Mouse (Mus musculus) adrenal gland, adult 2 months (tissue): ENCODE measurements around the gene Hmgcl. TPM values are rescaled to one million over a fixed set of nuclear protein-coding genes. Genes with fewer than 3 reads are reported as not detected.
A peak's percentile ranks its signal among the peaks of the same experiment; 100 is the strongest.

Source experiments
- DNase-seq: peaks from one replicate; pipeline ENCODE4 v3.0.0; 2021
- long read RNA-seq: library from polyadenylated mRNA; stranded (forward); transcript quantifications from one replicate; pipeline ENCODE4 v2.0.0, GENCODE M21; 2021
- polyA plus RNA-seq: library from polyadenylated mRNA; depleted of rRNA; stranded (reverse); fragments of >200 nt; gene quantifications from 2 replicates; pipeline ENCODE4 v1.2.3, GENCODE M21; 2012; rRNA removed
- total RNA-seq, 2 experiments: library from RNA; stranded (reverse); gene quantifications; 2 replicates each; pipeline ENCODE4 v1.2.3; 2021

Hmgcl gene
- total RNA-seq (10 to 100 TPM; 42.7 to 71.0 TPM), polyA plus RNA-seq (33.9 and 35.3 TPM in 2 replicates)
- long read RNA-seq, transcript Hmgcl-201 (9 exons, 1,418 nt): major isoform, 124 of 143 reads
- long read RNA-seq, partial matches to known transcripts: 5 of 143 reads
- long read RNA-seq, other reads (novel, unspliced or antisense): 14 of 143 reads

DNA sequence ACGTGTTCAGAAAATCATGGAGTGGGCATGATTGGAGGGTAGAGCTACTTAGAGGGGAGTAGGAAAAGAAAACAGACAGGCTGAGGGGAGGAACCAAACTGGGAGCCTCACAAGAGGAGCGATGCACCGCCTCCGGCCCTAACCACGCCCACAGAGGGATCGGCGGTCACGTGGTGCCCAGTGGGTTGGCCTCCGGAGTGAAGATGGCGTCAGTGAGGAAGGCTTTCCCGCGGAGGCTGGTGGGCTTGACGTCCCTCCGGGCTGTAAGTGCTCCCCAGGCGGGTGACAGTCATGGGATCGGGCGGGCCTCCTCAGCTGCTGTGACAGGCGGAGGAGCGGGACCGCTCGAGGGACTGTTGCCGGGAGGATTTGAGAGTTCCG, at the start of gene Hmgcl:
TSS of gene Hmgcl (plus strand) at position 171 of the 381 bp plus-strand sequence.
- DNase-seq: peak; percentile 96

DNA sequence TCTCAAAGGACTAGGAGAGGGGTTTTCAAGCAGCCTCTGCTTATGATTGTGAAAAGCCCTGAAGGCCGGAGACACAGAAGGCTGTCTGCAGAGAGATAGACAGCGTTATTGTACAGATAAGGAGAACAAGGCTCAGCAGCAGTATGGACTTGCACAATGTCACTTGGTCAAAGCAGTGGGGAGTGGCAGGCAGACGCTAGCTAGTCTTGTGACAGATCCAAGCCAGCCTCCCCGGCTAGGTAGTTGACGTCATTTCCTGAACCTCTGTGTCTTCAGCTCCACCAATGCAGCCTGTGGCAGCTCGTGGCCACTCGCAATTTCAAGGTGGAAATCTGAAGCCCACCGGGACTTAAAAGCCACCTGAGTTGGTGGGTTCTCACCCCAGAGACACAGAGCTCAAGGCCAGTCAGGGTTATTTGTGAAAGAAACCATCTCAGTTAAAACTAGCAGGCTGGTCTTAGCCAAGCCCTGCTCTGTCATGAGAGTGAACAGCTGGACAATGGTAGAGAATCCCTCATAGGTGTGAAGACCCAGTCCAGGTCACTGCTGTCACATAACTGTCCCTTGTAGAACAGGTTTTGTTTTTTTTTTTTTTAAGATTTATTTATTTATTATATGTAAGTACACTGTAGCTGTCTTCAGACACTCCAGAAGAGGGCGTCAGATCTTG, 47.7 kb upstream of the Hmgcl start:
- peak; percentile 40 for DNase-seq

DNA sequence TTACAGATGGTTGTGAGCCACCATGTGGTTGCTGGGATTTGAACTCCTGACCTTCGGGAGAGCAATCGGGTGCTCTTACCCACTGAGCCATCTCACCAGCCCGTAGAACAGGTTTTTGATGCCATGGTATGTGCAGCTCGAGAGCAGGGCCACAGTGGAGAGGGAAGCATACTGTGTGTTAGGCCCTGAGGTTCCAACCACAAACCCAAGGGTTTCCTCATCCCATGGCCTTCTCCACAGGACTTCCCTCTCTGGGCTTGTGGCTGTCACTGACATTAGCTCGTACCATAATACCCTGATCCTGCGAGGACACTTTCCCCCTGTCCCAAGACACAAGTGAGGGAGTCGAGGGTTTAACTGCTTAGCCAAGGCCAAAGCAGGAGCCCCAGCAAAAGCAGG, 47.2 kb upstream of the Hmgcl start:
- DNase-seq: no peak

DNA sequence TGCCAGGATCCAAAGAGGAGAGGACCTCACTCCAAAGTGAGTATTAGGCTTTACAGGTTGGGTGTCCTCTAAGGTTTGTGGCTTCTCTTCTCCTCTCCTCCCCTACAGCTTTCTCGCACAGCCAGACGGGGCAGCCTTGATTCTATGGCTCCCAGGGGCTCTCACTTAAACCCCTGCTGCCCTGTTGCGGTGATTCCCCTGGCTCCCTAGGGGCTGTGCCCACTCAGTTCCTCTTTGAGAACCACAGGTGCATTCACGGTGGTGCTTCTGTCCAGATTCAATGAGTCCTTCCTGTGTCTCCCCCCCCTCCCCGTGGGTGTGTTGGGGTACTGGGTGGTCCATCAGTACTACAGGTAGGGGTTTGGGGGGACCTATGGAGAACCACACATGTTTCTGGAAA, 46.2 kb upstream of the Hmgcl start:
- no peak for DNase-seq

DNA sequence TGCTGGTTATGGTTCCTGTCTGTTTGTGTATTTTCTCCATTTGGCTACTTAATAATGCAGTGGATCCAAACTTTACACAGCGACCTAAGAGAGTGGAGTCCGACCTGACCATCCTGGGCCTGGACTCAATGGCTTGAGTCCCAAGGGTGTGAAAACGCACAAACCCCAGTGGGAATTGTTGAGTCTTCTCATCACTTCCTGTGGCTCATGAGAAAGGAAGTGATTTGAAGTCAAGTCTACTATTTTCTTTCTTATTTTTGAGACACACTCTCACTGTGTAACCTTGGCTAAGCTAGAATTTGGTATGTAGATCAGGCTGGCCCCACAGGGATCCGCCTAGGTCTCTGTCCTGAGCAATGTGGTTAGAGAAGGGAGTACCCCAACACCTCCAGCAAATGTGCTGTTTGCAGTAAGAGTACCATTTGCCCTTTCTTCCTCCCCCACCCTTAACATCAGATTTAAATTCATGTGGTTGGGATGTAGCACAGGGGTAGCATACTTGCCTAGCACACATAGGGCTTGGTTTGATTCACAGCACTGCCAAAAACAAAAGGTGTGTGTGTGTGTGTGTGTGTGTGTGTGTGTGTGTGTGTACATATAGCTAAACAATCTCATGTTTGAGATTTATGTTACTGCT, 43.5 kb upstream of the Hmgcl start:
- no peak for DNase-seq

DNA sequence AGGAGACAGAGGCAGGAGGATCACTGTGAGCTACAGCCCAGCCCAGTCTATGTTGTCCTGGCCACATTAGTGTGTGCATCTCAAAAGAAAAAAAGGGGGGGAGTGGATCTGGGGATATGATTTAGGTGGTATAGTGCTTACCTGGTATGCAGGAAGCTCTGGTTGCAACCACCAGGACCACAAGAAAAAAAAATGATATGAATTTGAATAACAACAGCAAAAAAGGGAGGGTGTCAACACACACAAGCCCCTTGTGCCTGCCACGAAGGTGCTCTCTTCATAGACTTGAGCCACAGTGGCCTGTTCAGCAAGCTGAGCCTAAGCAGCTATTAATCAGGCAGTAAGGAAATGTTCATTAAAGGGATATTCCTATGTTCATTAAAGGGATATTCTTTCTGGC, 41.4 kb upstream of the Hmgcl start:
- no peak for DNase-seq

DNA sequence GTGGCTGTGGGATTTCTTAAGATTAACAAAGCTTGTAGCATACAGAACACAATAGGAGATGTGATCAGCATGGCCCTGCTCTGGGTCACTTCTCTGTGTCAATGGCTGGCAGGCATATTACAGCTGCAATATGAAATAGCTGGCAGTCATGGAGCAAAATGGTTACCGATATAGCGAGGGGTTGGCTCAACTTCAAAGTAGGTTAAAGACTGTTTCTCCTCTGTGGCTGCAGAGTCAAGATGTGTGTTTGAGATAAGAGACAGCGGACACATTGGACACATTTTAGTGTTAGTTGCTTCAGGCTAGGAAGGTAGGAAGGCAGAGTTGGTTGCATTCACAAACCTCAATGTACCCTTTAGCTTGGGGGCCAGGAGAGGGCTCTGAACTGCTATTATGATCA, 39.6 kb upstream of the Hmgcl start:
- DNase-seq: no peak

DNA sequence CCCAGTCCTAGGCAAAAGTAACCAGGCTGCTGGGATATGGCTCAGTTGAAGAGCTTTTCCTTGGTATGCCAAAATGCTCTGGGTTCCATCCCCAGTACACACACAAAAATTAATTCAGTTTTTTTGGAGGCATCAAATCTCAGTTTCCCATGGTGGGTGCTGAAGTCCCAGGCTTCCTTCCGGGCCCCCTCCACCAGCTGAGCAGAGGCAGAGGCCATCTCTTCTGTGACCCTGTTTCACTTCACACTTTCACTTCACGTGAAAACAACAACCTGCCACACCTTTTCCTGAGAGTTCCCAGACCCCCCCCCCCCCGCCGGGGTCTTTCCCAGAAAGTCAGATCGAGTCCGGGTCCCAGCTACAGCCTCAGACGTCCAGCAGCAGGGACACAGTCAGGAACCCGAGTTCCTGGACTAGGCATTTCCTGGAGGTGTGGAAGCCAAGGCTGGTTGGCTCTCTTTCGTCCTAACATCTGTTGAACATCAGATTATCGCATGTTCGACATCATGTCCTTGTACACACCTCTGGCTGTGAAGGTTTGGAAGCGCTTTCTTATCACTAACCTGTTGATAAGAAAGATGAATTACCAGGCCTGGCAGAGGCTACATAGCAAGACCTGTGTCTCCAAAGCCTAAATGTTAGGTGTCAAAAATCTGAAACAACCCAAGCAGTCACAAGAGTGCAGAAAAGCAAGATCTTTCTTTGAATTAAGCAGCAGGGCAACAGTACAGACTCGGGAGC, 36.8 kb upstream of the Hmgcl start:
- DNase-seq: no peak

DNA sequence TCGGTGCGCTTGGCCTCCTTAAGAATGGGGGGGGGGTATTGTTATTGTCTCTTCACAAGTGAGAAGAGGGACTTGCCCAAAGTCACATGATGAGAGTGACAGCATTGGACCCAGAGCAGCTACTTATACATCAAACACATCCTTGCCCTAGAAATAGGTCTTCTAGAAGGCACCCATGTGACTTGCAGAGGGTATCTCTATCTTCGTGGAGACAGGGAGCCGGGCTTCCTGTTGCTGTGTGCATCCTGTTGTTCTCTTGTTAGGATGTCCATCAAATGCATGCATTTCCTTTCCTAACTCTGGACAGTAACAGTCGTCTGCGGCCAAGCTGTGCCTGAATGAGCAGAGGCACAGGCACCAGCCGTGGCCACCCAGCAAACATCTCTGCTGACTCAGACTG, 34.7 kb upstream of the Hmgcl start:
- peak; percentile 19 for DNase-seq

DNA sequence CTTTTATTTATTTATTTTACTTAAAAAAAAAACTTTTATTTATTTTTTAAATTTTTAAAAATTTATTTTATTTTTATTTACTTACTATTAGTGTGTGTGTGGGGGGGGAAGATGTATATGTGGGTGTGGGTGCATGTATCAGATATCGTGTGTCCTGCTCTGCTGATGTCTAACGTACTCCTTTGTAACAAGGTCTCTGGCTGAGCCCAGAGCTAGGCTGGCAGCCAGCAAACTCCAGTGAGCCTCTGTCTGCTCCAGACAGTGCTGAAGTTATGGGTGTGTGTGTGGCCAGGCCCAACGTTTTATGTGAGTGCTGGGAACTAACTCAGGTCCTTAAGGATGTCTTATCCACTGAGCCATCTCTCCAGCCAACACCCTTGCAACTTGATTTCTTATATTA, 34.1 kb upstream of the Hmgcl start:
- no peak for DNase-seq

DNA sequence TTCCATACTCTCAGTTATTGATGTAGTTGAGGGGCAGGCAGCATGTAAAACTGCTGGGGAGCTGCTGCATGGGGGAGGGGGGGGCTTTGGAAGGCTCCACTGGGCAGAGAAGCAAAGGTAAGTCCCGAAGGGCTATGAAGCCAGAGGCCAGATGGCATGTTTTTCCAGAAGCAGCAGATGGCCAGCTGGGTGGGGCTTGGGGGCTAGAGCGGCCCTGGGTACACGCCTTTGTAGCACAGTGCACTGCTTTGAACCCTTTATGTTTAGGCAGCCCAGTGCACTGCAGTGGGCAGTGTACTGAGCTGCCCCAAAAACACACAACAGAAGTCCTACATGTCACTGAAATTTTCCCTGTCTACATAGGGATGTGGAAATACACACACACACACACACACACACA, 33.4 kb upstream of the Hmgcl start:
- no peak for DNase-seq

DNA sequence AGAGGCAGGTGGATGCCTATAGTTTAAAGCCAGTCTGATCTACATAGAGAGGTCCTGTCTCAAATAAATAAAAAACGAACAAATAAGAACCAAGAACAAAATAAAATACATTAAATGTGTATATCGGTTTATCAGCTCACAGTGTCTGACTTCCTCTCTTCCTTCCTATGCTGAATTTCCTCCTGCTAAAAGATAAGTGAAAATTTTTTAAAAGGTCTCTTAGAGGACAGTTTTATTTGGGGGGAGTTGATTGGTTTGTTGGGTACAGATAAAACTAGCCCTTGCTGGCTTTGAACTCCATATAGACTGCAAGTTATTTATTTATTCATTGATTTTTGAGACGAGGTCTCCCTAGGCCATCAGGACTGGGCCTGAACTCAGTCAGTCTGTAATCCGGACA, 32.8 kb upstream of the Hmgcl start:
- no peak for DNase-seq

DNA sequence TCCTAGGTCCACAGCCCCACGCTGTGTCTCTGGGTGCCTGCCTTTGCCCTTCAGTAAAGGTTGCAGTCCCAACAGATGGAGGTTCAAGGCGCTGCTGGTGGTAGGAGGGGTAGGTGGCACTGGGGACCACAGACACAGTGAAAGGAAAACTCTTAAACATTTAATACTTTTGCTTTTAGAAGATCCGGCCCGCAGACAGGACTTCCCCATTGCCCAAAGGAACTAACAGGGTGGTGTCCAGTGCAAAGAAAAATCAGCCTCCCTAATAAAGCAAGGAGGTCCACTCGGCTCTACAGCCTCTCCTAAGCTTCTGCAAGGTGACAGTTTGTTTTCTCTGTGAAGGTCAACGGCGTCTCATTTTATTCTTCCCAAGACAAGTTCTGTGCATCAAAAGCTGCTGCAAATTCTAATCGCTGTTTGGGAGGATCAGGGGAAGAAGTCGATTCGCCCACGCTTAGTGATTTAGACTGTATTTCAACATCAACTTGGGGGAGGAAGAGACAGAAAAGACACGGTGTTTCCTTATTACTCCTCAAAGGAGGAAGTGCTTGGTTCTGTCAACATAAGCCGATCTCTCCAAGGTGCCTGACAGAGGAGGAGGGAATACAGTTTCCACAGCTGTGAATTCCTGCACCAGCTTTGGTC, 27.5 kb upstream of the Hmgcl start:
- no peak for DNase-seq

DNA sequence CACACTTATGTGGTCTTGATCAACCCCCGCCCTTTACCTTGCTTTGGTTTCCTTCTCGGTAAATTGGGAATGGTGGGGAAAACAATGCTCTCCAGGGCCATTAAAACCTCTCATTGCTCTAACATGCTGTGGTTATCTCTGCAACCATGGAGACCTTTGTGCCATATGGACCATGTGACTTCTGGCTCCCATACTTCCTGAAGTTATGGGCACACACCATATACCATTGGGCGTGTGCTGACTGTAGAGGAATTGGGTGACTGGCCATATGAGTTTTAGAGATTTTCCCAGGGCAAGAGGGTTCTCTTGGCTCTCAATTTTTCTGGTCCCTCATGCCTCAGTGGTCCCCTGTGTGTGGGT, 27.0 kb upstream of the Hmgcl start:
- no peak for DNase-seq

DNA sequence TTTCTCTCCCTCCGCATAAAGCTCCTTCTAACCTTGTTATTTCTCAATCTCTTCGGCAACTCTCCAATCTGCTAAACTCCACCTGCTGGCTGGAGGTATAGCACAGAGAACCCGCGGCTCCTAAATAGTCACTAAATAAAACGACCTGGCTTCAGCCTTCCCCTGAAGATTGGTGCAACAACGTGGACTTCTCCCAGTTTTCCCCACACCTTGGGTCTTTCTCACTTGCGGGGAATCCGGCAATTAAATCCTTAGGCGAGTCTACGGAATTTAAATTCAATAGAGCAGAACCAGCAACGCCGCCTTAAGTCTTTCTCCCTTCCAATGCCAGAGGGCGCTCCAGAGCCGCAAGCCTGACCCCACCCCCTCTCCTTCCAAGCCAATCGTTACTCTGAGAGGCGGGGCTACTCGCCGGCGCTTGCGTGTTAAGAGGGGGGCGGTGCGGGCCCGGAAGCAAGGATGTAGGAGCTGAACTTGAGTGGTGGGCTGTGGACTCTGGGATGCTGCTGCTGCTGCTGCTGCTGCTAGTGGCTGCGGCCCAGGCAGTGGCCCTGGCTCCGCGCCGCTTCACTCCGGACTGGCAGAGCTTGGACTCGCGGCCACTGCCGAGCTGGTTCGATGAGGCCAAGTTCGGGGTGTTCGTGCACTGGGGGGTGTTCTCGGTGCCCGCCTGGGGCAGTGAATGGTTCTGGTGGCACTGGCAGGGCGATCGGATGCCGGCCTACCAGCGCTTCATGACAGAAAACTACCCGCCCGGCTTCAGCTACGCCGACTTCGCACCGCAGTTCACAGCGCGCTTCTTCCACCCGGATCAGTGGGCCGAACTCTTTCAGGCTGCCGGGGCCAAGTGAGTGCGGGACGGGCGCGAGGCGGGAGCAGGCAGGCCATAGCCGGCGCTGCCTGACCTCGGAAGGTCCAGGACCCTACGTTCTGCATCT, 25.7 kb upstream of the Hmgcl start, which contains the start of gene Fuca1:
TSS of gene Fuca1 (plus strand) at position 432 of the 938 bp plus-strand sequence.
- peak; percentile 96 for DNase-seq

DNA sequence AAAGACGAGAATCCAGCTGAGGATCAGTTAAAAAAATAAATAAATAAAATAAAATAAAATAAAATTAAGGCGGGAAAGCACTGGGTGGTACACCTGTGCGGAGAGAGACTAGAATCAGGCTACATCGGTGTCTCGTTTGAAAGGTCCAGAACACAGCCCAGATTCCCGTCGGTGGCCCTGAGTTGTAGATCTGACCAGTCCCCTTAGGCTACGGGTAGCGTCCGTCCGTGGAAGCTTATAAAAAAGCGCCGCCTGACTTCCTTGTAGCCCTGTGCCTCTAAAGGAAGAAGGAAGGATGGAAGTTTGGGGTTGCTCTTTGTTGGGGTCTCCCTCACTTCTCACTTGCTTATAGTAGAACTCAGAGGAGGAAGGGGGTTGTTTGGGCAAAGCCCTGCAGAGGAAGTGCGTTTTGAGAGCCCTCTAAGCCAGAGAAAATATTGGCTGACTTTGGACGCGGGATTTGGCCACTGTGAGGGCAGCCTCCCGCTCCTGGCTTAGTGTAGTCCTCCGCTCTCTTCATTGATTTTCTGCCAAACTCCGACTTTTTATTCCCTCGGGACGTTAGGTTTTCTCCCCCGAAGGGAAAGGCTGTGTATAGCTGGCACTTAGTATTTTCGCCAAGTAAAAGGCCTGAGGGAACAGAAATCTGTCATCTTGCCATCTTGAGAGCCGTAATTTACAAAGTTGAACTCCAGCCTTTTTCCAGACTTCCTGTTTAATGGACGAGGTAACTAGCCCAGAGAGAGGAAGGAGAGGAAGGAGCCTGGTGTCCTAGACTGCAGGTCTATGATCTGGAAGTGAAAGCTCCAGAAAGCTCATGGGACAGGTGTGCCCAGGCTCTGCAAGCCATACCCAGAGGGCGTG, 24.8 kb upstream of the Hmgcl start:
- peak; percentile 47 for DNase-seq

DNA sequence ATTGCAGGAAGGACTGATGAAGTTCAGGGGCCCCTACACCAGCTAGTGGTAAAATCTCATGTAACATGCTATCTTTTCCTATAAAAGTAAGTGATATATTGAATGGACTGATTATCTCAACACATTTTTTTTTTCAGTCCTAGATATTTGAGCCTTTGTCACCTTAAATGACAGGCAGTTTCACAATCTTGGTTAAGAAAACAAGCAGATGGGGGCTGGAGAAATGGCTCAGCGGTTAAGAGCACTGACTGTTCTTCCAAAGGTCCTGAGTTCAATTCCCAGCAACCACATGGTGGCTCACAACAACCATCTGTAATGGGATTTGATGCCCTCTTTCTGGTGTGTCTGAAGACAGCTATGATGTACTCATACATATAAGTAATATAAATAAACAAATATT, 24.1 kb upstream of the Hmgcl start:
- DNase-seq: no peak

DNA sequence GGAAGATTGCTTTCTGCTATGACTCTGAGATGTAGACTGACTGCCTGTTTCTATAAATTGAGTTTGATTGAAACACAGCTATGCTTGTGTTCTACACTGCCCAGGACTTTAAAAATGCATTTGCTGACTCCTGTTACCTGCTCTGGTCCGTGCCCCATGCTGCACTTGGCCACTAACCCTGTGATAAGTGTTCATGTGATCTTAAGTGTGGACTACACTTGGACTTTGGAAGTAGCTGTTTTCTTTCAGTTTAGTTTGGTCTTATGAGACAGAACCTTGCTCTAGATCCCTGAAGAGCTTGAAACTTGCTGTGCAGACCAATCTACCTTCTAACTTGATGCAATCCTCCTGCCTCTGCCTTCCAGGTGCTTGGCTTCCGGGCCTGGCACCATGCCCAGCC, 21.8 kb upstream of the Hmgcl start:
- no peak for DNase-seq

DNA sequence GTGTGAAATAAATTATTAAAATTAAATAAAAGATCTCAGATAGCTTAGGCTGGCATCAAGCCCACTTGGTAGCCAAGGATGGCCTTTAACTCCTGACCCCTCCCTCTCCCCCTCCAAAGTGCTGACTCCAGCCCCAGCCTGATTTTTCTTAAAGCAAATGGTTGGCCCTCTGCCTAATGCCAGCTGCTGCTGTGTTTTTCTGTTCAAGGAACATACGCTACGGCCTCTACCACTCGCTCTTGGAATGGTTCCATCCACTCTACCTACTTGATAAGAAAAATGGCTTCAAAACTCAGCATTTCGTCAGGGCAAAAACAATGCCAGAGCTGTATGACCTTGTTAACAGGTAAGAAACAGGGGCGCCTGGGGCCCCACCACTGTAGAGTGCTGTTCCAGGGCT, 20.9 kb upstream of the Hmgcl start:
- DNase-seq: no peak

DNA sequence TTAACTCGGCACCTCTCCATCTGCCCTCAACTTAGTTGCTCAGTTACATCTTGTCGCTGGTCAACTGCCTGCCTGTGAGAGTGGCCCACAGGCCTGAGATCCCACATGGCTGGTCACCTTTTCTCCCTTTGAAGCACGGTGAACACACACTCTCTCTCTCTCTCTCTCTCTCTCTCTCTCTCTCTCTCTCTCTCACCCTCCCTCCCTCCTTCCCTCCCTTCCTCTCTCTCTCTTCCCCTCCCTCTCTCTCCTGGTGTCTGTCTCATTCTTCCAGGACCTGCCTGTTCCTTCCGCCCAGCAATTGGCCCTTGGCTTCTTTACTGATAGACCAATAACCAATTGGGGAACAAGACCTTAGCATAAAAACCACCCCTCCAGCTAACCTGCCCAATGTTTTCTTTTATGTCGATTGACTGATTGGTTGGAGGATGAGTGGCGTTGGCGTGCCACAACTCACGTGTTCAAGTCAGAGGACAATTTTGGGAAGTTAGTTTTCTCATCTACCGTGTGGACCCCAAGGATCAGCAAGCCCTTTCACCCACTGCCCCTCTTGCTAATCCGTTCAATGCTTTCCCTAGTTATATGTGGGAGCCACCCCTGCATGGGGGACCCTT, 19.9 kb upstream of the Hmgcl start:
- DNase-seq: no peak
